Mouse (Mus musculus) common myeloid progenitor, adult 5-6 weeks (primary cell): ENCODE data around the gene Dhcr24. TPM values are rescaled to one million over a fixed set of nuclear protein-coding genes. Genes with fewer than 3 reads are reported as not detected.

Experiments
- ATAC-seq: replicated peaks from 2 replicates; pipeline ENCODE4 v1.8.0; 2016; ENCODE audit warnings: low read depth, mild to moderate bottlenecking, moderate TSS enrichment, inconsistent platforms; ENCODE audit not compliant: poor library complexity, severe bottlenecking
- total RNA-seq: library from RNA; stranded (forward); fragments of 200-1000, 187-1606 nt; gene quantifications from 2 replicates; pipeline ENCODE4 v1.2.3, GENCODE M21; 2017

Gene Dhcr24
- total RNA-seq, 1 experiment from 2014 or later = 15.8 TPM

DNA sequence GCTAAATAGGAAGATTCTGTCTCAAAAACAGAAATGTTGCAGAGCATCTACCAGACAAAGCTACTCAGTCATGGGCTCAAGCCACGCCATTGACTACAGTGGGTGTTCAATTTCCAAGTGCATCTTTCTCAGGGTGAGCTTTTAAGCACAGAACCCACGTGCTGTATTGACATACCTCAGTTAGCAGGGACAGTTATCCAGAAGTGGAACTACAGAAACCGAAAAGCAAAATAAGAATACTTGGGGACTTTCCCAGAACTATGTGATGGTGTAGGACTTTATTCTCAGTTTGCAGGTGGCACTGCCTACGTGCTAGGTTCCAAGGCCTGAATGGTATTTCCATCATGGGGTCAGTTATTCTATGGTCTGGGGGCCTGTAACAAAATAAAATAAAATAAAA is 36.9 kb downstream of the Dhcr24 start:
- no peak for ATAC-seq

DNA sequence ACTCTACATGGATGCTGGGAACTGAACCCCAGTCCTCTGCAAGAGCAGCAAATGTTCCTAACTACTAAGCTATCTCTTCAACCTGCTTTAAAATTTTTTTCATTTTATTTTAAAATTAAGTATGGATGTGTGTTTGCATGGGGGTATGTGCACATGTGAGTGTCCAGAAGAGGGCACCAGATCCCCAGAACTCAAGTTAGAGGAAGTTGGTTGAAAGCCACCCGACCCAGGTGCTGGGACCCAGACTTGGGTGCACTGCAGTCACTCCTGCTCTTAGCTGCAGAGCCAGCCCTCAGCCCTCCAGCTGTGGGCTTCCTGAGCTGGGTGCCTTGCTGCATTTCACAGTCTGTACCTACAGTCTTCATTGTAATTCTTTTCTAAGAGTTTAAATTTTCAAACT is 38.6 kb downstream of the Dhcr24 start:
- ATAC-seq = no peak

DNA sequence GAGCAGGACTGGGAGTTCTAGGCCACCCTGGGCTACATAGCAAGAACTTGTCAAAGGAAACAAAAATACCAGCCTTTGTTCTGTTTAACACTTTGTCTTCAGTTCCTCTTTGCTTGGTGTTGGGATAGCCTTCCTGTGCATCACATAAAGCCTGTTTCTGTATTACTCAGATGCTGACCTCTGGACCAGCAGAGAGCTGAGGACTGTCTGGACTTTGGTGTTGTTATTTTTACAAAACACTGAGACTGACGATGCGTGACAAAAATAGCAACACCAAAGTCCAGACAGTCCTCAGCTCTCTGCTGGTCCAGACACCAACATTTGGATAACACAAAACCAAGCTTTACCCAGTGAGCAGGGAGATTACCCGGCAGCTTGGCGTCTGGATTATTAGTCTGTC is 39.9 kb downstream of the Dhcr24 start:
- ATAC-seq = no peak

DNA sequence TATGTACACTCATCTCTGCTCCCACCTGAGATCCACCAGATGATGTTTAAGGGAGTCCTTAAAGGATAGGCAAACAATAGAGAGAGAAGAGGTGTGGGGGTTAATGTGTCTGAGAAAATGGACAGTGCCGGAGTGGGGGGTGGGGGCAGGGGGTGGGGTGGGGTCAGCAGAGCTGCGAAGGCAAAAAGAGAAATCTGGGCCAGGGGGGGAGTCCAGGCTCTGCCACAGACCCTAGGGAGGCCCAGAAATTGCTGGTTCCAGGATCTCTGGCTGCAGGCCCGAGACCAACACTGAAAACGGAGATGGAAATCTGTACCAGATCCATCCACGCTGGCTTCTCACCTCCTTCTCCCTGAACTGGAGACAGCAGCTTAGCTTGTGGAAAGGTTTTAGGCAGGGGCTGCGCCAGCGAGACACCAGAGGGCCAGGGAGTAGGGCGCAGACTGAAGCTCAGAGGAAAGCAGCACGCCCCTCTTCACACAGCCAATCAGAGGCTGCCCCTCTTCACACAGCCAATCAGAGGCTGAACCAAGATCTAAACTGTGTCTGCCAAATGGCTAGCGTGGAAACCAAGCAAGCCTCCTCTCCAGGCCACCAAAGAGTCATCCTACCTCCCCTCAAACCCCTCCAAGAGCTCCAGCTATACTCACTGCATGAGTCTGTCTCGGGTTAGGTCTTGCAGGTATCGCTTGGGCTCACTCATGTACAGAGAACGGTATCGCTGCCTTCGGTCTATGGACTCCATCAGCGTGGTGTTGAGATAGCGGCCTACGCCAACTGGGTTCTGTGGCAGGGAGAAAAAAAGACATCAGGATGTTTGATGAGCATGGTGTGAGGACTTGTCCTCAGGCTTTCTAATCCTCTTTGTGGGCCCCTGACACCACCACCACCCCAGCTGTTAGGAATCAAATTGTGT is 46.1 kb downstream of the Dhcr24 start:
- ATAC-seq = 0 out of 2 replicates have a peak, but pooled peaks have one; percentile 50

DNA sequence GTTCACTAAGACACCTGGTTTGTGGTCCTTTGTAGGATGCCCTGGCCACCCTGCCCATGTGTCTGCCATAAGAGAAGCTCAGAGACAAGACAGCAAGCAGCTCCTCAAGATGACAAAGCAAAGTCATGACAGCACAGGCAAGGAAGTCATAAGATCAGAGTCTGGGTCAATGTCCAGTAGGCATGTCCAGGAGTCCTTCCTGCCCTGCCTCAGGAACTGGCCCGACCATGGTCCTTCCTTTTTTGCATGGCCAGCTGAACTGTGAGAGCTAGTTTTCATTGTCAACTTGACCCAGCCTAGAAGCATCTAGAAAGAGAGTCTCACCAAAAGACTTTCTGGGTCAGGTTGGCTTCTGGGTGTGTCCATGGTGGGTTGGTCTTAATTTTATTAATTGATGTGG is 47.1 kb downstream of the Dhcr24 start:
- ATAC-seq = no peak

DNA sequence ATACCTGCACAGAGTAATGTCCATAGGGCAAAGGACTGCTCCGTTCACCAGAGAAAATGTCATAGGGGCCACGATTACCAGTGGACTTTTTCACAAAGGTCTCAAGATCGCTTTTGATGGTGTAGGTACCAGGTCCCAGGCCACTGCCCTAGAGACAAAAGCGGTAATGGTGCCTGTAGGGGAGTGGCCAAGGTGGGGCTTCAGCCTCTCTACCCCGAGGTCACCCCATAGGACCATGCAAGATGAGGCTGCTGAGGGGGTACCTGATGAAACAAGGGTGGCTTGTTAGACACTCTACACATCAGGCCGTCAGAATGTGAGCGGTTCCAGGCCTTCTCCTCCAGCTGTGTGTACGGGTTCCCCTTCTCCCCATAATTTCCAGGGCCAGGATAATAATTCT is 52.3 kb downstream of the Dhcr24 start:
- no peak for ATAC-seq

DNA sequence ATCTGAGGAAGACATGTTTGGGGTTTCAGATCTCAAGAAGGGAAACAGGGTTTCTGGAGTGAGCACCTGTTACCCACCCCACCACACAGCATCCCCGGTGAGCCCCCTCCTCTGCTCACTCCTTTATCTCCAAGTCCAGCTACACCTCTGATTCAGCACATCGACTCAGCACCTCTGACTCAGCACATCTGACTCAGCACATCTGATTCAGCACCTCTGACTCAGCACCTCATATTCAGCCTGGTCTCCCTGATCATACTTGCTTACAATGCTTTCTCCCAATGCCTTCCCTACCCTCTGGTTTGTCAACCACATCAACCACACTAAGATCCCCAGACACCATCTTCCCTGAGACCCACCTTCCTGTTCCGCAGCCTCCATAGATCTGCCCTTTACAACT is 52.7 kb downstream of the Dhcr24 start:
- ATAC-seq = no peak; the same call in 1 of the 2 replicates

DNA sequence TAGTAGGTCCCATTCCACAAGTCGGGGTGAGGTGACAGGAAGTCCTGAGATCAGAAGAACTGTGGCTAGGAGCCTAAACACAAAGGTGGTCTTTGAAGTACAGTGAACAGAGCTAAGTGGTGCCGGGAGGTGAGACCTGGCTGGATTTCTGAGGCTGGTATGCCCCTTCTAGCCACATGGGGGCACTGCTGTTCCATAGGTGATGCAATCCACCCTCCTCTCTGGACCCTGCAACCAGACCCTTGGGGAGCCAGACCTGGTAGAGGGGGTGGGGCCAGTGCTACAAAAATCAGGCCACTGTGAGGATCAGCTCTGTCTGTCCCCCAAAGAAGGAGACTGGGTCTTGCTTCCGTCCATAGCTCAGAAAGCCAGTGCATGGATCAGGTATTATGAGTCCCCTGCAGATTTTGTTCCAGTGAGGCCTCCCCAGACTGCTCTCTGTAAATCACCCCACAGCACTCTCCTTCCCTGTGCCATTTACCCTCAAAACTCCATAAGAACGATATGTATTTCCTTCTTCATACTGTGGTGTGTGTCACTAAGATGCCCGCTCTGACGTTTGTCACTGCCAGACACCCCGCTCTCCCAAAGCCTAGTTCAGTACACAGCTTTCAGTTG is 53.5 kb downstream of the Dhcr24 start:
- peak; percentile 80 for ATAC-seq

DNA sequence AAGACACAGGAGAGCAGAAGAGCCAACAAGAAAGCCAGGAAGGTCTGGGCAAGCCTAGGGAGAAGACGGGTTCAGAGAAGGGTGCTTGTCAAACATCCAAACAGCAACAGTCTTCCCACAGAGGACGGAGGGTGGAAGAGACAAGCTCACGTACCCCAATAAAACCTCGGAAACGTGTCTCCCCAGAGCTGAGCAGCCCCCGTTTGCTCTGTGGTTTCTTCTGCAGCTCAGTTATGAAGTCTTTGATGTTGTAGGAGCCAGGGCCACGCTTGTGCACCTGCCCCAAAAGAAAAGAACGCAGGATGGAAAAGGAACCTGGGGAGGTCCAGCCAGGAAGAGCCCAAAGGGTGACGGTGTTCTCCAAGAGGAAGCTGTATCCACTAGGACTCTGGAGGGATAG is 54.0 kb downstream of the Dhcr24 start:
- ATAC-seq = no peak

DNA sequence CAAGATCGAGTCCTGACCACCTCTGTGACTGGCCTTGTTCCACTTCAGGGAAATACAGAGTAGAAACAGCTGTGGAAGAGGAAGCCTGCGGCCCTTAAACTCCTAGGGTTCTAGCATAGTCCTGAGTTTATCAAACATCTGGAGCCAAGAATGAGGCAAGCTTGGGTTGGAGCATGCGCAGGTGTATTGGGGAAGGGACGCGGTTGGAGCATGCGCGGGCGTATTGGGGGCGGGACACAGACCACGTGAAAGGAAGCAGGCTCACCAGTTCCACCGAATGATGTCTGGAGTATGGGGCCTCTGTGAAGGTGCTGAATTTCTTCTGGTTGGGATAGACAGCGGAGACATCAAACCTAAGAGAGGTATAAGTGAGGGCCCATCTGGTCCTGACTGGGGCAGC is 54.8 kb downstream of the Dhcr24 start:
- ATAC-seq = no peak

DNA sequence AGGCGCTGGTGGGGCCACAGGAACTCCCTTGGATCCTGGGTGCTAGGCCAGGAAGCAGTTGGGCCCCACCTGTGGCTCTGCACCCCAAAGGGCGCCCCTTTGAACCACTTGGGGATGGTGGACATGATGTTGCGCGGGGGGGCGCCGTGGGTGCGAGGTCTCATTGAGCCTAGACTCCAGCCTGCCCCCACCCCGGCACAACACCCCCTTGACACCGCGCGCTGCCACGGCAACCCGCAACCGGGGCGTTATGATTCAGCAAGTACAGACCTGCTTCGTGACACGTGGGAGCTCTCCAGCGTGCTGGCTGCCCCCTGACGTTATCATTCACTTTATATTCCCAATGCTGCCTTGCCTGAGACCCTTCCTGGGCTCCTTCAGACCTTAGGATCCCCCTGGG is 56.2 kb downstream of the Dhcr24 start, which contains the start of gene Lexm:
Gene Lexm, minus strand, starts transcription at position 186 of the 400 bp plus-strand sequence.
- ATAC-seq = peak; percentile 38; the same call in 1 of the 2 replicates

DNA sequence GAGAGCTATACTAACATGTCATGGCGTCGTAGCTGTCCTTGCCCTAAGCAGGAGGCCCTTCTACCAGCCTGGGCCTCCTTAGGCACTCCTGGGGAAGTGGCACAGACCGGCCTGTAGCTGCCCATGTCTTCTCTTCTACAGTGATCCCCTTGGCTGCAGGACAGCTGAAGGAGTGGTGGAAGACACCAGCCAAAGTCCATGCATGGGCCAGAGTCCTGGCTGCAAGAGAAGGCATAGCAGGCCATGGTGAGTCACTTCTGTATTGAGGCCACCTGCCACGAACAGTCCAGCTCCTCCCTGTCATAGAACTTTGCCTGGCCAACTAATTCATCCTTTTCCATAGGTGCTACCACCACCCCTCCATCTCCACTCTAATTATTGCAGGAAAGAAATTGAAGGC is 58.1 kb downstream of the Dhcr24 start:
- ATAC-seq = no peak

DNA sequence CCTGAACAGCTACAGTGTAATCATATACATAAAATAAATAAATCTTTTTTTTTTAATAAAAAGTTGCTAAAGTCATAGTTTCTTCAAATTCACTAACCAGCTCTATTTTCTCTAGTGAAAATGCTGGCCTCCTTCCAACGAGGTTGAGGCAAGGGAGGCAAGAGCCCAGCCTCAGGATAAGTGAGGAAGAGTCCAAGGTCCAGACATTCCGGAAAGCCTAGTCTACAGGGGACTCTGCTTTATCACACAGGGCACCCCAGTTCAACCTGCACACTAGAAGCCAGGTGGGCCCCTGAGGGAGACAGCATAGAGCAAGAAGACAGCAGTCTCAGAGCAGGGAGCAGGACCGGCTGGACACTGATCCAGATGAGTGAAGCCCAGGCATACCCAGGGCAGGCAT is 60.6 kb downstream of the Dhcr24 start:
- no peak for ATAC-seq

DNA sequence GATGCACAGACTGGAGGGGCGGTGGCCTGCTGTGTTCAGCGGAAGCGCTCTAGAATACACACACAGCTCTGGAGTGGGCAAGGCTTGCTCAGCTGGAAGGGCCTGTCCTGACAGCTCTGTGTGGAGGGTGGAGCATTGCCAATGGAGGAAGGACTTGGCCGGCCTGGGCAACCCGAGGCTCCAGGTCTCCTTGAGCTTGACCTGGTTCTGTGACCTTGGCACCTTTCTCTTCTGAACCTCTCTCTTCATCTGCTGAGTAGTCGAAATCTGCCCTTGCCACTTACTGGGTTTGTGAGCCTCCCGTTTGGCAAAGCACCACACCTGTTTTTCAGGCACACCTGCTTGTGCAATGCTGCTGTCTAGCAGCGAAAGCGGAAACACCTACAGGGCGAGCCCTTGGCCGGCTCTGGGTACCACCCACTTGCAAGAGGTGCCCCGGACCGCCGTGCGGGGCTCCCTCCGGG is 61.2 kb downstream of the Dhcr24 start, which contains the start of gene Ttc22:
Gene Ttc22, plus strand, starts transcription at position 403 of the 464 bp plus-strand sequence.
- ATAC-seq = no peak

DNA sequence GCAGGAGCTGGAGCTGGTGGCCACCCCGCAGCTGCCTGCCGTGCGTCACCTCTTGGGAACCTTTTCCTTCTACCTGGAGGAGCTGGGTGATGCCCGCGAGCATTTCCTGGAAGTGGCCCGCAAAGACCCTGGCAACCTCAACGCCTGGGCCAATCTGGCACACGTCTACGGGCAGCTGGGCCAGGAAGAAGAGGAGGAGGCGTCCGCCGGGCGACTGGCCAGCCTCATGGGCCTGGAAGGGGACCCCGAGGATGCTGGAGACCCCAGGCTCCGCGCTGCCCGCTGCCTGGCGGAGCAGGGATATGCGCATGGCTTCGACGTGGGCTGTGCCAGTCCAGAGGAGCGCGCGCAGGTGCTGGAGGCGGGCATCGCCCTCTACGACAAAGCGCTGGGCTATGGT is 61.9 kb downstream of the Dhcr24 start:
- no peak for ATAC-seq

DNA sequence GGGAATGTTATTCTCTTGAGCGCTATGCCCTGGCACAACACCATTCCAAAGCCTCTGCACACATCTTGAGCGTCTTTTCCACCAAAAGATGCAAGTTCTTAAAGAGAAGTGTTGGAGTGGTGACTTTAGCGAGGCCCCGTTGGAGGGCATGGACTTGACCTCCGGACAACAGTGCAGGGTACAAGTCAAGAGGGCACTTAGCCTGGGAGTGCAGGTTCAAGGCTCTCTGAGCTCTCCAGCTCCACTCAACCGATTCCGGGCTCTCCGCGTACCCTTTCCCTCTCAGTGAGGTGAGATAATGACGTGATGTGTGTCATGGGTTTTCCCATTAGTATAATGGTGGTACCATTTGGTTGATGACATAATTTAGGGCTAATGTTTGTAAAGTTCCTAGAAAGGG is 63.4 kb downstream of the Dhcr24 start:
- ATAC-seq = no peak

DNA sequence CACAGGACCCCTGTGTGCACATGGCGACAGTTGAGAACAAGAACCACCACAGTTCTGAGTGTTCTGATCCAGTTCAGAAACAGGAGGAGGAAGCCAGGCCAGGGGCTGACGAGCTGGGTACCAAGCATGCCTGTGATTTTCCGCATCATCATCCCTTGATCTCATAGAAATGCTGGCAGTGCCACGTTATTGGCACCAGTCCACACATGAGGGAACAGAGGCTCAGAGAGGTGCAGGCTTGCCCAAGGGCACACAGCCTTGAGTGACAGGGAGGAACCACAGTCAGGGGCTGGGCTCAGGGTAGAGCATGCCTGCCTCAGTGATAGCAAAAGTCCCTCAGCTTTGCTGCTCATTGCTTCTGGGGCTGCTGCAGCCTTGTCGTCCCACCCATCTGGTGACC is 67.0 kb downstream of the Dhcr24 start:
- ATAC-seq = no peak

DNA sequence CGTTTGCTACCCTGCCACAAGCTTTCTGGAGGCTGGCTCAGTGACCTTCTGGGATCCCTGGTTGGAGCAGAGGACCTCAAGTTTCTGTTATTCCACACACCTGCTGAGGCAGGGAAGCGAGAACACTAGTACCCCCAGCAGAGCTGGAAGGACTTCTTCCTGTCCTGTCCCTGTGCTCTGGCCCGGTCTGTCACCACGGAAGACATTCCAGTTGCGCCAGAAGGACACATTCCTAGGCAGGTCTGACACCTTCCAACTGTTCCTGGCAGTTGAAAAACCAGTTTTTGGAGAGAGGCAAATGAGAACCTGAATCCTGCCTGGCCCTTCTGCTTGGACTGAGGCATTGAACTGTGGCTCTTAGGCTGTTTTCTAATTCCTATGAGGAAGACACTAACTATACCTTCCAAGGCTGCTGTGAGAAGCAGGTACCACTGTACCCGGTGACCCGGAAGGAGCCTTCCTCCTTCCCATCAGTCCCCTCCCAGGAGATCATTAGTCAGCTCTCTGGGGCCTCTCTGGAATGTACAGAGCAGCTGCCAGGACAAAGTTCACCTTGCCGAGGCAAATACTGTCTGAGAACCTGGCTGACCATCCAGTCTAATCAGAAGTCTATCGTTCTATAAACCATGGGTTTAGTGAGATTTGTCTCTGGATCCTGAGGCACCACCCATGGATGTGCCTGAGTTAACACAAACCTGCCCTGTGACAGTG is 68.0 kb downstream of the Dhcr24 start:
- ATAC-seq = no peak

DNA sequence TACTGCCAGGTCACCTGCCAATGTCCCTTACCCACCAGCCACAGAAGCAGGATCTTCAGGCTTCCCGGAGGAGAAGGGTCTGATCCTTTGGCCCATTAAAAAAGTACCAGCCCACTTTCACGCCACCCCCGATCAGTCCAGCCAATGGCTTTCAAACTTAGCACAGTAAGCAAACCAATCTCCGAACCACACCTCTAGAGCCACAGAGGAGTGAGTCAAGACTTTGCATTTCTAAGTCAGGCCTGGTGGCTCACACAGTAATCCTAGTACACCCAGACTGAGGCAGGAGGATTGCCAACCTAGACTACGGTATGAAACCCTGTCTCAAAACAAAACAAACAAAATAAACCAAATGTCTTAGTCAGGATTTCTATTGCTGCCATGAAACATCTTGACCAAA is 68.5 kb downstream of the Dhcr24 start:
- ATAC-seq = no peak

DNA sequence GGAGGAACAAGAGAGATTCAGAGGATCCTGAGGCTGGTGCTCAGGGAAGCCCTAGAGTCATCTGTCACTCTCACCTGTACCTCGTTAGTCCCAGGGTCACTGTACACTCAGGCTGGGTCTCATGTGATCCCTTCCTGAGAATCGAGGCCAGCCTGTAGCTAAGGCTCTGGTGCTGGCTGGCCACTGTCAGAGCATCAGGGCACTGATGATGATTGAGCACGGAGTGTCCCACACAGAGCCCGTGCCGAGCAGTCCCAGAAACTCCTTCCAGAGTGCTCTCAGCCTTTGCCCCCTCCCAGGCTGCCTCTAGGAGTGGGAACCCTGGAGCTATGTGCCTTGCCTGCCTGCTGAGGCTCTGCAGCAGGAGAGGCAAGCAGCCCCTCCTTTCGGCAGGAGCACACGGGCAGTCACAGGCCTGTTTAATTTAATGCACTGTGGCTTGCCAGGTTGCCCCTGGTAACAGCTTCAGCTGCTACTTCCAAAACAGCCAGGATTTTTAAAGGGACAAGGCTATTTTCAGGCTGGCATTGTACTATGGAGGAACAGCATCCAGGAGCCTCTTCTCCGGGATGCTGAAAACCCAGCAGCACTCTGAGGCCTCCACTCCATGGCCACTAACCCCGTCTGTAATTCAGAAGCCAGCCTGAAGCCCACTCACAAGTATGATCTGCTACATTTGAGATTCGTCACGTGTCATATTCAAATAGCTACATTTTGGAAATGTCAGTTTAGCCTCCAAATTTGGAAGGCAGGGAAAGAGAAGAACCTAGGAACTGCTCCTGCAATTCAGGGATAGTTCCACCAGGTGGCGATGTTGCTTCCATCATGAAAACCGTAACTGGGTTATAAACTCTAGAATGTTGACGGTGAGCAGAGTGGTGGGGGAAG is 69.7 kb downstream of the Dhcr24 start:
- peak; percentile 56; the same call in 1 of the 2 replicates for ATAC-seq
